Mouse (Mus musculus) liver, adult 2 months (tissue): ENCODE measurements at regions not wholly inside any gene's neighbourhood (a gene's known extent, or its start where the extent isn't known, plus 50 kb on each side); places are given as distances from the start of the nearest gene placed in this dataset.

ENCODE experiments used
- CTCF ChIP-seq: fragments of 200-500 bp; IDR thresholded peaks from 2 replicates; pipeline ENCODE4 v1.5.1; 2011; ENCODE audit warnings: low read depth, low read length, control low read depth
- POLR2A ChIP-seq: fragments of 200-500 bp; IDR thresholded peaks from 2 replicates; pipeline ENCODE4 v1.6.1; 2011; ENCODE audit warnings: low read length, control low read depth; ENCODE audit not compliant: insufficient read depth; ENCODE audit errors: extremely low read depth

- TF ChIP-seq POLR2A (no peak), CTCF (no peak)
Measured at GRCm38 (mm10) chr10:44971911-44972310, 95.1 kb upstream of the Prep start.
